Mouse (Mus musculus): ENCODE results near the gene Kcnip1. TPM values are rescaled to one million over a fixed set of nuclear protein-coding genes. Genes with fewer than 3 reads are reported as not detected.

Gene Kcnip1
- polyA plus RNA-seq, 1 experiment from 2014 or later, result 4.3 TPM

GRCm38 (mm10) chr11:33951684-33952625, 41.0 kb downstream of the Kcnip1 start:
- Histone ChIP-seq H3K4me1 (no peaks in the 10 kb centered on the region), H3K27ac (no peak overlapping the region), H3K27me3 (no peaks in the 10 kb centered on the region), H3K9me3 (no peaks in the 10 kb centered on the region), H3K4me2 (no peak overlapping the region), H3K36me3 (no peaks in the 10 kb centered on the region), H3K4me3 (no peak overlapping the region), H3K9ac (no peak overlapping the region)
- 72% methylated on average over 8 of the region's 8 CpGs for WGBS
- ATAC-seq (ENCODE audit: insufficient number of reproducible peaks, low FRiP score, low TSS enrichment, low read depth), result no peak

GRCm38 (mm10) chr11:33951155-33951554, 41.8 kb downstream of the Kcnip1 start:
- Histone ChIP-seq H3K4me1 (no peaks in the 10 kb centered on the region), H3K9me3 (no peaks in the 10 kb centered on the region), H3K36me3 (no peaks in the 10 kb centered on the region), H3K4me3 (no peak overlapping the region), H3K27me3 (no peaks in the 10 kb centered on the region), H3K27ac (no peak overlapping the region), H3K4me2 (no peak overlapping the region), H3K9ac (no peak overlapping the region)
- WGBS, result 42% methylated on average over 5 of the region's 5 CpGs
- no peak for ATAC-seq (ENCODE audit: insufficient number of reproducible peaks, low FRiP score, low TSS enrichment, low read depth)

DNA sequence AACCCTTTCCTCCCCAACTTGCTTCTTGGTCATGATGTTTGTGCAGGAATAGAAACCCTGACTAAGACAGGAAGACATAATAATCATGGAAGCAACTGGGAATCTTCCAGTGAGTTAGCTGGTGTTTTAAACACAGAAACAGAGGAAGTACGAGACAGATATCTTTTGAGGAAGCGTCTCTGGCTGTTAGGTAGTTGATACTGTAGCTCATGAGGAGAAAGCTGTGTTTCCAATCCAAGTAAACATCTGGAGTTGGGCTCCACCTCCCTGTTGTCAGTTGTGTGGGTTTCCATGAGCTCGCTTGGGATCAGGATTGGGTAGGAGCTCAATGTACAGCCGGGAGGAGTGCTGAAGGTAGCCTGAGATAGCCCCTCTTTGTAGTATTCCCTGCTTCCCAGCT, 46.5 kb downstream of the Kcnip1 start:
- 85% methylated on average over 4 of the region's 4 CpGs for WGBS
- no peak overlapping the region for H3K9ac ChIP-seq
- H3K4me1 ChIP-seq, result no peaks in the 10 kb centered on the region
- H3K36me3 ChIP-seq, result no peaks in the 10 kb centered on the region
- no peak overlapping the region for H3K27ac ChIP-seq
- no peak overlapping the region for H3K4me3 ChIP-seq
- no peaks in the 10 kb centered on the region for H3K9me3 ChIP-seq
- ATAC-seq (ENCODE audit: insufficient number of reproducible peaks, low FRiP score, low TSS enrichment, low read depth), result no peak
- H3K4me2 ChIP-seq, result no peak overlapping the region
- H3K27me3 ChIP-seq, result no peaks in the 10 kb centered on the region

DNA sequence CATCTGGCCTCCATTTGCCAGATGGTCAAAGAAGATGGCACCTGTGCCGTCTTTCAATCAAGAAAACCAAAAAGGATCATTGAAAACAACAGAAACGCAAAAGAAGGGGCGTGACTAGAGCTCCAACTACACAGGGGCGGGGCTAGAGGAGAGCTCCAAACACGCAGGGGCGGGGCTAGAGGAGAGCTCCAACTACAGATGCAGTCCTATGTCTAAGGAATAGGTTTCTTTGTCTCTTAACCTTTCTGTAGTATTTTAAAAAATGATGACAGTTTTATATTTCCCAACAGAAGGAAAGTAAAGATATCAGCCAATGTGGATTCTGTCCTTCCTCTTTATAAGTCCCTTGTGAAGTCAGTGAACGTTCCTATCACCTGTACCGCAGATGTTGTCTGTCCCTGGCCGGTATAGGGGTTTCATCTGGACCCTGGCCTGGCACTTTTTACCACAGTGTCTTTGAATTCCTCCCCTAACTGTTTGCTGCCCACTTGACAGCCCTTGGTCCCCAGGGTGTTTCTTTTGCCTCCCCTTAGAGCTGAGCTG, 48.1 kb downstream of the Kcnip1 start:
- H3K27ac ChIP-seq, result no peak overlapping the region
- H3K4me1 ChIP-seq, result no peaks in the 10 kb centered on the region
- no peak for ATAC-seq (ENCODE audit: insufficient number of reproducible peaks, low FRiP score, low TSS enrichment, low read depth)
- H3K4me3 ChIP-seq, result no peak overlapping the region
- no peaks in the 10 kb centered on the region for H3K27me3 ChIP-seq
- H3K4me2 ChIP-seq, result no peak overlapping the region
- H3K9ac ChIP-seq, result no peak overlapping the region
- 81% methylated on average over 9 of the region's 9 CpGs for WGBS
- H3K9me3 ChIP-seq, result no peaks in the 10 kb centered on the region
- H3K36me3 ChIP-seq, result no peaks in the 10 kb centered on the region

GRCm38 (mm10) chr11:33944067-33944785, 48.7 kb downstream of the Kcnip1 start:
- Histone ChIP-seq H3K4me3 (no peak overlapping the region), H3K27me3 (no peaks in the 10 kb centered on the region), H3K4me1 (no peaks in the 10 kb centered on the region), H3K9me3 (no peaks in the 10 kb centered on the region), H3K36me3 (no peaks in the 10 kb centered on the region), H3K27ac (no peak overlapping the region), H3K9ac (no peak overlapping the region), H3K4me2 (no peak overlapping the region)
- ATAC-seq (ENCODE audit: insufficient number of reproducible peaks, low FRiP score, low TSS enrichment, low read depth), result no peak
- 60% methylated on average over 4 of the region's 4 CpGs for WGBS

DNA sequence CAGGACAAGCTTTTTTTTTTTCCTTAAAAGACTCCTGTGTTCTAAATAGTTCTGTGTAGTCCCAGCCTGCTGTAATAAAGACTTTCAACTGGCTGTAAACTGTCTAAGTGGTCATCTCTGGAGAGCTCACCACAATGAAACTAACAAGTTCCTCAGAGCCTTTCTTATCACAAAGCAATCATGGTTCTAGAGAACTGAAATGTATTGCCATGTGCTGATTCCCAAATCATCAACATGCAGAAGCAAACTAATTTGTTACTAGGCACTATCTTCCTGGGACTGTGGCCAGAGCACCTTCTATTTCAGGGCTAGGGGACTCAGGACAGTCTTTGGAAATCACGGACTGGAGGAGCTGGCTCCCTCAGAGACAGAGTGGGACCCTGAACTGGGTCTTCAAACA, 49.4 kb downstream of the Kcnip1 start:
- no peaks in the 10 kb centered on the region for H3K9me3 ChIP-seq
- WGBS, result 73% methylated on average over 1 of the region's 1 CpGs
- peaks cover 4% of the 10 kb centered on the region; the same call in 1 of the 2 replicates for H3K4me1 ChIP-seq
- ATAC-seq (ENCODE audit: insufficient number of reproducible peaks, low FRiP score, low TSS enrichment, low read depth), result no peak
- H3K36me3 ChIP-seq, result no peaks in the 10 kb centered on the region
- H3K9ac ChIP-seq, result no peak overlapping the region
- H3K4me3 ChIP-seq, result no peak overlapping the region
- H3K4me2 ChIP-seq, result no peak overlapping the region
- H3K27me3 ChIP-seq, result no peaks in the 10 kb centered on the region
- no peak overlapping the region for H3K27ac ChIP-seq

DNA sequence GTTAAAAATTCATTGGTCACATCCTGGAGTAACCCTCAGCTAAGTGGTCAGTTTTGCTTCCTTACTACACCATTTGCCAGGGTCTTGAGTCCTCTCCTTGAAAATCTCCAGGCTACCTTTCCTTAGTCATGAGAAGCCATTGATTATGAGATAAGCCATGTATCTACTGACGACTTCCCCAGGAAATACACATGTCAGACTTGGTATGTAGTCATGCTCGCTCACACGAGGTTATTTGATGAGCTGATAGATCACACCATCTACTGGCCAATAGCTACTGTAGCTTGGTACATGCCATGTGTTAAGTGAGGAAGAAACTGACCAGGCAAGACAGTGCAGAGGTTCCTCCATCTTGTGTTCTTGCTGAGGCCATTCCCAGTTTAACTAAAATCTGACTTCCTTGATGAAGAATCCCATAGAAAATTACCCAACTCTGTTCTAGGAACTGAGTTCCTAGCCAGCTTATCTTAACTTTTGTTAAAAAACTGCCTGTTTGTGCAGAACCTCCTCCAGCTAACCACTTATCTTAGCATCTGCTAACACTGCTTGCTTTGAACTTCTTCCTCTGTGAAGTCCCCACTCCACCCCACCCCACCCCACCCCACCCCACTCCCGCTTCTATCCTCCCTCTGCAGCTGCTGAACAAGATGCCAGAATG, 53.4 kb downstream of the Kcnip1 start:
- Histone ChIP-seq H3K4me2 (no peak overlapping the region), H3K4me1 (peaks cover 4% of the 10 kb centered on the region; the same call in 1 of the 2 replicates), H3K36me3 (no peaks in the 10 kb centered on the region), H3K27me3 (no peaks in the 10 kb centered on the region), H3K27ac (no peak overlapping the region), H3K9ac (no peak overlapping the region), H3K9me3 (no peaks in the 10 kb centered on the region), H3K4me3 (no peak overlapping the region)
- 73% methylated on average over 4 of the region's 4 CpGs for WGBS
- ATAC-seq (ENCODE audit: insufficient number of reproducible peaks, low FRiP score, low TSS enrichment, low read depth), result no peak

GRCm38 (mm10) chr11:33938561-33939274, 54.2 kb downstream of the Kcnip1 start:
- Histone ChIP-seq H3K4me3 (no peak overlapping the region), H3K9ac (no peak overlapping the region), H3K27me3 (no peaks in the 10 kb centered on the region), H3K4me1 (peaks cover 4% of the 10 kb centered on the region; the same call in 1 of the 2 replicates), H3K27ac (peak overlapping the region; percentile 7; the same call in 1 of the 2 replicates), H3K36me3 (no peaks in the 10 kb centered on the region), H3K4me2 (no peak overlapping the region), H3K9me3 (no peaks in the 10 kb centered on the region)
- ATAC-seq (ENCODE audit: insufficient number of reproducible peaks, low FRiP score, low TSS enrichment, low read depth), result no peak
- WGBS, result 37% methylated on average over 7 of the region's 7 CpGs

DNA sequence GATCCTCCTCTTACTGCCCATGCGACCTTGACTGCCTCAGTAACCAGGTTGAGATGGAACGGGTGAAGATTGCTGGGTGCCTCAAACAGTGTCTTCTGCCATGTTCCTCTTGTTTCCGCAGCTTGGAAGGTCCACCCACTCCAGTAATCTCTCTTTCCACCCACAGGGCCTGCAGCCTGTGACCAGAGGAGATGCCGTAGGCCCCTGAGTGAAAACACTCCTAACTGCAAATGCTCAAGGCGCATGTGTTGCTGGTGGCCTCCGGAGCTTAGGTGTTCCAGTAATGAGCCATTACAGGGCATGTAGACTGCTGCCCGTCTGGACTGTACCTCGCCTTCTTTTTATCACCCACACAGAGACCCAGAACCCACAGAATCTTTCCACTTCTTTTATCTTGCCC, 55.3 kb downstream of the Kcnip1 start:
- Histone ChIP-seq H3K9me3 (no peaks in the 10 kb centered on the region), H3K4me3 (no peak overlapping the region), H3K4me2 (no peak overlapping the region), H3K4me1 (peaks cover 4% of the 10 kb centered on the region; the same call in 1 of the 2 replicates), H3K27ac (no peak overlapping the region), H3K9ac (no peak overlapping the region), H3K36me3 (no peaks in the 10 kb centered on the region), H3K27me3 (no peaks in the 10 kb centered on the region)
- WGBS, result 72% methylated on average over 8 of the region's 8 CpGs
- no peak for ATAC-seq (ENCODE audit: insufficient number of reproducible peaks, low FRiP score, low TSS enrichment, low read depth)

- Histone ChIP-seq H3K36me3 (no peaks in the 10 kb centered on the region), H3K4me2 (no peak overlapping the region), H3K9me3 (no peaks in the 10 kb centered on the region), H3K9ac (no peak overlapping the region), H3K4me3 (no peak overlapping the region), H3K27me3 (no peaks in the 10 kb centered on the region), H3K27ac (no peak overlapping the region), H3K4me1 (peaks cover 8% of the 10 kb centered on the region; the same call in 1 of the 2 replicates)
- 66% methylated on average over 9 of the region's 9 CpGs for WGBS
- no peak for ATAC-seq (ENCODE audit: insufficient number of reproducible peaks, low FRiP score, low TSS enrichment, low read depth)
Measured at GRCm38 (mm10) chr11:33934286-33934685, 58.7 kb downstream of the Kcnip1 start.

All from limb, embryonic 15.5 days (tissue).